Comparison of ENCODE assay signal across 8 mouse cellular contexts in the genomic region with DNA sequence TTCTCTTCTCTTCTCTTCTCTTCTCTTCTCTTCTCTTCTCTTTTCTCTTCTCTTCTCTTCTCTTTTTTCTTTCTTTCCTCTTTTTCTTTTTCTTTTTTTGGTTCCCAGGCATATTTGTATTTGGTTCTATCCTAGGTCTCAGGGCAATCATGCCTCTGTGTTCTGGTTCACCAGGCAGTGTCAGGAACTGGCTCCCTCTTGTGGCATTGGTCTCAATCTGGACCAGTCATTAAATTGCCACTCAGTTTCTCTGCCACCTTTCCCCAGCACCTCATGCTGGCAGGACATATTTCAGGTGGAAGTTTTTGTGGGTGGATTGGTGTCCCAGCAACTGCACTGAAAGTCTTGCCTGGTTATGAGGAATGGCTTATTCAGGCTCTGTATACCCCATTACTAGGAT. TPM values are rescaled to one million over a fixed set of nuclear protein-coding genes. Genes with fewer than 3 reads are reported as not detected.
A peak's percentile ranks its signal among the peaks of the same experiment; 100 is the strongest.
DNase-seq lines count a peak whose midpoint lies in the region; ATAC-seq and TF ChIP-seq lines count a peak whose summit lies in the region.

No protein-coding gene starts in this region.

- H3K4me1 ChIP-seq in heart, adult 2 months (ENCODE audit: control insufficient read depth, insufficient read depth, low read length), result no peaks in the 10 kb centered on the region
- H3K4me1 ChIP-seq in heart, embryonic 11.5 days (ENCODE audit: control insufficient read depth, insufficient read depth, low read length), result no peaks in the 10 kb centered on the region
- H3K4me1 ChIP-seq in neural tube, embryonic 15.5 days, result no peaks in the 10 kb centered on the region

- TF ChIP-seq CTCF in heart, adult 2 months (IDR thresholded peaks at IDR 0.05), result peak; percentile 71

- TF ChIP-seq EP300 in heart, adult 2 months (IDR thresholded peaks at IDR 0.05; ENCODE audit: insufficient read depth, low read depth, low read length), result 0 out of 2 replicates have a peak, but pooled peaks have one; percentile 35

- H3K4me2 ChIP-seq in heart, embryonic 11.5 days, result no peak overlapping the region
- no peak overlapping the region for H3K4me2 ChIP-seq in neural tube, embryonic 15.5 days

- DNase-seq in heart, adult 2 months, result peak; percentile 18 to 22
- peak; percentile 2 for DNase-seq in 3T3-L1 (ENCODE audit: low read depth, low spot score)
- DNase-seq in adrenal gland, postnatal 10 days, result peak; percentile 35
- DNase-seq in kidney, postnatal 14 days, result peak; percentile 21
- DNase-seq in neural tube, embryonic 10.5 days (ENCODE audit: extremely low spot score, low spot score), result no peak

- no peaks in the 10 kb centered on the region for H3K79me2 ChIP-seq in heart, adult 2 months (replicated peaks; ENCODE audit: control insufficient read depth, insufficient read depth, low read length)

- H3K4me3 ChIP-seq in heart, adult 2 months, result no peak overlapping the region
- no peak overlapping the region for H3K4me3 ChIP-seq in heart, embryonic 11.5 days (ENCODE audit: low read depth, low read length)
- H3K4me3 ChIP-seq in neural tube, embryonic 15.5 days (replicated peaks), result no peak overlapping the region

- no peaks in the 10 kb centered on the region for H3K27me3 ChIP-seq in heart, adult 2 months (ENCODE audit: control insufficient read depth, insufficient read depth, low read length)
- no peaks in the 10 kb centered on the region for H3K27me3 ChIP-seq in heart, embryonic 11.5 days (ENCODE audit: control insufficient read depth, insufficient read depth, low read length)
- H3K27me3 ChIP-seq in neural tube, embryonic 15.5 days (replicated peaks), result no peaks in the 10 kb centered on the region

- no peak for TF ChIP-seq POLR2A in heart, adult 2 months (IDR thresholded peaks at IDR 0.05; ENCODE audit: insufficient read depth, low read depth, low read length)

- H3K27ac ChIP-seq in heart, adult 2 months, result no peak overlapping the region
- H3K27ac ChIP-seq in heart, embryonic 11.5 days (ENCODE audit: low read depth, low read length), result no peak overlapping the region
- H3K27ac ChIP-seq in neural tube, embryonic 15.5 days (replicated peaks), result no peak overlapping the region

- H3K9ac ChIP-seq in heart, adult 2 months (ENCODE audit: low read depth, low read length), result no peak overlapping the region
- H3K9ac ChIP-seq in heart, embryonic 11.5 days (ENCODE audit: low read depth, low read length), result no peak overlapping the region
- no peak overlapping the region for H3K9ac ChIP-seq in neural tube, embryonic 15.5 days (replicated peaks)

- peaks cover 2% of the 10 kb centered on the region; the same call in 1 of the 2 replicates for H3K36me3 ChIP-seq in heart, adult 2 months (ENCODE audit: control insufficient read depth, insufficient read depth, low read length)
- H3K36me3 ChIP-seq in heart, embryonic 11.5 days (ENCODE audit: control insufficient read depth, insufficient read depth, low read length), result no peaks in the 10 kb centered on the region
- H3K36me3 ChIP-seq in neural tube, embryonic 15.5 days, result no peaks in the 10 kb centered on the region

- intact Hi-C loops in heart, adult 2 months (cut with DNase I), result loop anchor here (1.0 to 5.0 kb wide), 3 partner anchors 106 to 471 kb away; no protein-coding TSS in a partner anchor

- no peaks in the 10 kb centered on the region for H3K9me3 ChIP-seq in heart, embryonic 11.5 days (replicated peaks; ENCODE audit: control insufficient read depth, low read length)
- no peaks in the 10 kb centered on the region for H3K9me3 ChIP-seq in neural tube, embryonic 15.5 days (replicated peaks)

- no peak for ATAC-seq in heart, embryonic 11.5 days (replicated peaks; ENCODE audit: insufficient number of reproducible peaks, low FRiP score, low TSS enrichment)
- ATAC-seq in neural tube, embryonic 15.5 days (ENCODE audit: low FRiP score), result no peak
- ATAC-seq in frontal cortex, adult (ENCODE audit: low TSS enrichment), result no peak

RNA-seq across cellular contexts. Expression of a gene that starts 57.8 kb away (rescaled TPM):
- 1 to 10 TPM; 1.6 to 2.0 TPM for total RNA-seq in heart, adult 2 months (2021)
- polyA plus RNA-seq in heart, adult 2 months (2012; rRNA removed), result 3.4 and 3.8 TPM in 2 replicates
- polyA plus RNA-seq in heart, embryonic 11.5 days (2014; fragmentation: Nextera tagmentation; extraction: Ambion mirVana), result 0.21 TPM in 1 of 2 replicates, not detected in the other
- 10 to 100 TPM; 15.7 to 22.1 TPM for total RNA-seq in adrenal gland, postnatal 10 days (2021)
- 1.1 and 1.7 TPM in 2 replicates for polyA plus RNA-seq in neural tube, embryonic 15.5 days (2015; fragmentation: Nextera tagmentation; extraction: Ambion mirVana)
